Mouse (Mus musculus) megakaryocyte, embryonic 14.5 days (primary cell): ENCODE results near the gene Rgs10. TPM values are rescaled to one million over a fixed set of nuclear protein-coding genes. Genes with fewer than 3 reads are reported as not detected.

ENCODE experiments used
- H3K27me3 ChIP-seq: replicated peaks from 2 replicates; pipeline ENCODE3; 2012; ENCODE audit warnings: inconsistent platforms
- H3K36me3 ChIP-seq: replicated peaks from 2 replicates; pipeline ENCODE3; 2012; ENCODE audit warnings: low read length, inconsistent platforms, mixed read lengths
- H3K4me1 ChIP-seq: 2 replicates; pipeline ENCODE4 v1.6.1; 2012; ENCODE audit warnings: inconsistent platforms
- H3K4me3 ChIP-seq: replicated peaks from 2 replicates; pipeline ENCODE3; 2012; ENCODE audit warnings: moderate library complexity, mild to moderate bottlenecking, inconsistent platforms
- H3K9me3 ChIP-seq: 2 replicates; pipeline ENCODE4 v1.6.1; 2012; ENCODE audit warnings: inconsistent platforms
- FLI1 ChIP-seq: IDR thresholded peaks from 2 replicates; pipeline ENCODE4 v1.6.1; 2012; ENCODE audit warnings: low read length, inconsistent platforms, mixed read lengths
- GATA1 ChIP-seq: IDR thresholded peaks from 3 replicates; pipeline ENCODE4 v1.6.1; 2012; ENCODE audit warnings: mixed read lengths, low read length, inconsistent platforms, borderline replicate concordance
- polyA plus RNA-seq: library from polyadenylated mRNA; stranded (reverse); fragments of >175 nt; gene quantifications from 2 replicates; pipeline ENCODE4 v1.2.3, GENCODE M21; 2012; ENCODE audit warnings: low replicate concordance; ENCODE audit not compliant: insufficient read depth

Gene Rgs10
- polyA plus RNA-seq, 1 experiment, result 650 TPM

DNA sequence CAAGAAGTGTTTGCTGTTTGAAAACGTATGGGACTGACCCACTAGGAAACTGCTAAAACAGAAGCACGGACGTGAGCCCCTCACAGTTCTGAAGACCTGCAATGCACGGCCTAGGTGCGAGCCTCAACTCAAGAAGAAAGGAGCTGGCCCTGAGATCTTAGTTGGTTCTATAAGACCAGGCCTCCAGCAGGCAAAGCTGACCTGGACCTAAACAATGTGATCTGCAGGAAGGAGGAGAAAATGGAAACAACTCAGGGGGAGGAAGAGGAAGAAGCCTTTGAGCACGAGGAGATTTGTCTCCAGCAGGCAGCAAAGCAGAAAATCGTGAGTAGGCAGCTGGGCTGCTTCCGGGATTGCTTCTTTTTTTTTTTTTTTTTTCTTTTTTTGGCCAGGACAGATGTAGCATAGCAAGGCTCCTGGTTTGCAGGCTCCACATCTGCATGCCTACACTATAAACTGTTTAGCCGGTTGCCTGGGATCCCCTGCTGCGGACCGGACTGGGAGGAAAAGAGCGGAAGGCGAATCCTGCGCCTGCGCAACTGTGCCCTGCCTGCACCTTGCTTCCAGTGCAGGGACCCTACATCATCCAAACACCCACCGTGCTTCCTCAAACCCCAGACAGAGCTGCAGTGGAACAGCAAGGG lies 39.3 kb downstream of the Rgs10 start:
- Histone ChIP-seq H3K36me3 (peaks cover 97% of the 10 kb centered on the region), H3K4me3 (no peak overlapping the region), H3K4me1 (peaks cover 98% of the 10 kb centered on the region), H3K27me3 (no peaks in the 10 kb centered on the region), H3K9me3 (no peaks in the 10 kb centered on the region; the same call in 1 of the 2 replicates)
- TF ChIP-seq FLI1 (no peak), GATA1 (no peak)

DNA sequence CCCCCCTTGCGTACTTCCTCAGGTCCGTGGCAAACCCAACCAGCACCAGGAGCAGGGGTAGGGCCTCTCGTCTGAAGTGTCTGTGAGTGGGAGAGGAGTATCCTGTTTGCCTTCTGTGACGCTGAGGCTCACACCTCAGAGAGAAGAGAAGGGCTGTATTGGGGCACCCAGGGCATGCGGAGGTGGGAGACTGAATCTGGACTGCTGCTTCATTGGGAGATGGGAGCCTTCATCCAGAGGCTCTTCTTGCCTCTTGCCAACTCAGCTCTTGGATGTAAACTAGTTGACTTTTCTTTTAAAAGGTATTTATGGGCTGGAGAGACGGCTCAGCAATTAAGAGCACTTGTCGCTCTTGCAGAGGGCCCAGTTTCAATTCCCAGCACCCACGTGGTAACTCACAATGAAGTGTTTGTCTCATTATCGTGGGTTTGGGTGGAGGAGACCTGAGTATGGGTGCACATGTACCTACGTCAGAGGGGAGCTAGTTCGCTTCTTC lies 42.3 kb downstream of the Rgs10 start:
- Histone ChIP-seq H3K4me1 (peaks cover 90% of the 10 kb centered on the region), H3K27me3 (no peaks in the 10 kb centered on the region), H3K36me3 (peaks cover 97% of the 10 kb centered on the region), H3K9me3 (peaks cover 15% of the 10 kb centered on the region), H3K4me3 (no peak overlapping the region)
- TF ChIP-seq FLI1, result no peak
- no peak for TF ChIP-seq GATA1

DNA sequence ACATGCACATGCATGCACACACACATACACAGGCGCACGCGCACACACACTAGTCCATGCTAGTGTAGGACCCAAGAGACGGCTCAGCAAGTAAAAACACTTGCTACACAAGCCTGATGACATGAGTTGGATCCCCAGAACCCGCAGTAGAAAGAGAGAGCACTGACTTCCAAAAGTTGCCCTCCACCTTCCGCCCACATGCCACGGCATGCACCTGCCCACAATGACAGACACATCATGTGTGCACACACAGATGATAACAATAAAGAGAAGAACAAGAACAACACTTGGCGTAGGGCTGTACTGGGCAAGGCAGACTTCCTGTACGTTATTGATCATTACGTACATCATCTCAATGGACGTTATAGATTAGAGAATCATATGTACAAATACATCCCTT lies 44.4 kb downstream of the Rgs10 start:
- Histone ChIP-seq H3K36me3 (peaks cover 97% of the 10 kb centered on the region), H3K27me3 (no peaks in the 10 kb centered on the region), H3K4me3 (no peak overlapping the region), H3K9me3 (peaks cover 15% of the 10 kb centered on the region), H3K4me1 (peaks cover 91% of the 10 kb centered on the region)
- TF ChIP-seq GATA1 (no peak), FLI1 (no peak)

DNA sequence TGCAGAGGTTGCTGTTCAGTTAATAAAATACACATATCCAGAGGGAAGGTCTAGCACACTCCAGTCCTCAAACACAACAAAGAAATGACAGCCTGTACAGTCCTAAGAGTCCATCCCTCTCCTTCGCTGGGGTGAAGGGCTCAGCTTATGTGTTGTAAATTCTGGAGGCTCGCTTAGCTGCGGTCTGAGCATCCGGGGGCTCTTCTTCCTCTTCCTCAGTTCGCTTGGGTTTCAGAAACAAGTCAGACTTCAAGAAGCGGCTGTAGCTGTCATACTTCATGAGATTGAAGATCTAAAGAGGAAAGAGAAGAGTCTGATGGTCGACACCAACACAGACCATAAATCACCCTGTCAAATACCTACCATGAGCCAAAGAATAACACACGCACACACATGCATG lies 44.8 kb downstream of the Rgs10 start:
- TF ChIP-seq GATA1 (no peak), FLI1 (no peak)
- peaks cover 15% of the 10 kb centered on the region for H3K9me3 ChIP-seq
- H3K27me3 ChIP-seq, result no peaks in the 10 kb centered on the region
- peaks cover 97% of the 10 kb centered on the region for H3K36me3 ChIP-seq
- H3K4me1 ChIP-seq, result peaks cover 91% of the 10 kb centered on the region
- H3K4me3 ChIP-seq, result no peak overlapping the region

DNA sequence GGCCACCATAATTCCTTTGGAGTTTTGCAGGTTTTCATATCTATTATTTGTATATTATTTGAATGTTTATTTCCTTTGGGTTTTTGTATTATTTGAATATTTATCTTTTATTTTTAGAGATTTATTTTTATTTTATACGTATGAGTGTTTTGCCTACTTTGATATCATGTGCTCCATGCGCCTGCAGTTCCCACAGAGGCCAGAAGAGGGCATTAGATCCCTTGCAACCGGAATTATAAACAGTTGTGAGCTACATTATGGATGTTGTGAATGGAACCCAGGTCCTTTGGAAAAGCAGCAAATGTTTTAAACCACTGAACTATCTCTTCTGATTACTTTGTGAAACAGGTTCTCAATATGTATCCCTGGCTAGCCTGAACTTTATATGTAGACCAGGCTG lies 46.2 kb downstream of the Rgs10 start:
- TF ChIP-seq GATA1, result no peak
- no peak for TF ChIP-seq FLI1
- H3K27me3 ChIP-seq, result no peaks in the 10 kb centered on the region
- peaks cover 99% of the 10 kb centered on the region for H3K36me3 ChIP-seq
- peaks cover 89% of the 10 kb centered on the region for H3K4me1 ChIP-seq
- H3K9me3 ChIP-seq, result peaks cover 15% of the 10 kb centered on the region
- no peak overlapping the region for H3K4me3 ChIP-seq

DNA sequence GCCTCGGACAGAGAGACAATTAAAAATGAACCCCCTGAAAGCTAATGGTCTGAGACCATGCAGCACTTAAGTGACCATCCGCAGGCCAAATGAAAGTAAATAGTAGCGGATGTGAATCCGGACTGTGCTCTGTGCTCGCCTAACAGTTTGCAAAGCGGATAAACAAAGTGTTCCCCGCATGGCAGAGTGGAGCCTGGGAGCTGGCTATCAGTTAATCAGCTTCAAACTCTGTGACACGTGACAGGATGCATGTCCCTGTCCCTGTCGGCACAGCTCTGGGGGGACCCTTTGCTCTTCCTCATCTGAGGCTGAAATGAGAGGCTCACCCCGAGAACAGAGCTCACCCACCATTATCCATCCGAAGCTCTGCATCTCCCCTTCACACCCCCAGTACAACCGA lies 49.2 kb downstream of the Rgs10 start:
- peaks cover 69% of the 10 kb centered on the region for H3K4me1 ChIP-seq
- H3K27me3 ChIP-seq, result no peaks in the 10 kb centered on the region
- peaks cover 15% of the 10 kb centered on the region for H3K9me3 ChIP-seq
- TF ChIP-seq FLI1 (no peak), GATA1 (no peak)
- no peak overlapping the region for H3K4me3 ChIP-seq
- peaks cover 99% of the 10 kb centered on the region for H3K36me3 ChIP-seq

DNA sequence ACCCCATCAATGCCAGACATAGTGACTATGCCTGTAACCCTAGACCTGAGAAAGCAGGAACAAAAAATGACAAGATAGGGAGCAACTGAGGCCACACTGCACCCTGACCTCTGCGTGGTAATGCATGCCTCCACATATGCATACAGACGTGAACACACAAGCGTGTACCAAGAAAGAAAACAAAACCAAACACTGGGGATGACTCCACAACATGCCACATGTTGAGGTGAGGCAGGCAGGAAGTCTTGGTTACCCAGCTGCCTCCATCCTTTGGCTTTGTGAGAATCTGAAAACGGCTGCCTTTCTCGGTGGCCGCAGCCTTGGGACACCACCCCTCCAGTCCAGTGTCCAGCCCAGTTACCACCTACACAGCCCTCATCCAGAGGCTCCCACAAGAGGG lies 49.7 kb downstream of the Rgs10 start:
- Histone ChIP-seq H3K9me3 (peaks cover 11% of the 10 kb centered on the region), H3K27me3 (no peaks in the 10 kb centered on the region), H3K36me3 (peaks cover 98% of the 10 kb centered on the region), H3K4me1 (peaks cover 65% of the 10 kb centered on the region), H3K4me3 (no peak overlapping the region)
- no peak for TF ChIP-seq GATA1
- no peak for TF ChIP-seq FLI1

DNA sequence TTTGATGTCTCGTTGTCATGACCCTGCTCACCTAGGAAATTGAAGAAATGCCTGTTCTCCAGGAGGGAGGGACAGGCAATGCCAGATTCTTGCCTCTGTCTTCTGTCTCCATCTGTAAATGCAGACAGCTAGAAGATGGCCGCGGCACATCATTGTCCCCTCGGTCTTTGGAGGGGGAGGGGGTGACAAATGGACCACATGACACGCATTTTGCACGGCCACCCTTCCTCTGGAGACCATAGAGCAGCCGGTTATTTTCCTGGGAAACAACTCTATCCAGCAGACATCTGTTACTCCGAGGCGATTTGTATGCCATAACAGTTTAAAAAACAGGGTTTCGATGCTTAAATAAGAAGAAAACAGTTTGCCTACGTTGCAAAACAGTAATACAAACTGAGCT lies 51.9 kb downstream of the Rgs10 start:
- Histone ChIP-seq H3K4me3 (no peak overlapping the region), H3K27me3 (no peaks in the 10 kb centered on the region), H3K36me3 (peaks cover 96% of the 10 kb centered on the region), H3K4me1 (peaks cover 73% of the 10 kb centered on the region), H3K9me3 (no peaks in the 10 kb centered on the region)
- TF ChIP-seq FLI1 (no peak), GATA1 (no peak)

DNA sequence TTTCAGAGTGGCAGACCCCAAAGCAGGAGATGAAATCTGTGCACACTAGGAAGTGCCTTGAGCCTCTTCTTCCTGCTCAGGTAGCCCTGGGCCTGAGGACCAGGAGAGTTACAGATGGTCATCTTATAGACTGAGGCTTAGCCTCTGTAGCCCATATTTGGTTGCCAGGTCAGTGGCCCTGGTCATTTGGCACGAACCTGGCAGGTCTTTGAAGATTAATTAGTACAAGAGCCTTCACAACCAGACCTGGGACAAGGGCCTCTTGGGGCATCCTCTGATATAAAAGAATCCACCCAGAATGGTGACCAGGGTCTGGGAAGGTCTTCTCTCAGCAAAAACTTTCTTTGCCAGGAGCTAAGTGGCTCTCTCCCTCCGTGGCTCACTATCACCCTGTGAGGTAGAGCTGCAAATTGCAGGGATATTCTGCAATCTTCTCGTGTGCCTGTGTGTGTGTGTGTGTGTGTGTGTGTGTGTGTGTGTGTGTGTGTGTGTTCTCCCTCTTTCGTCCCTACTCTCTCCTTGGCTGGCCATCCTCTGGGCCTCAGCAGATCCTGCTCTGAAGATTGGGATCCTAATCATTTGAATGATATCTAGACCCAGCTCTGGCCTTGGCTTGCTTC lies 53.4 kb downstream of the Rgs10 start:
- TF ChIP-seq GATA1 (no peak), FLI1 (no peak)
- Histone ChIP-seq H3K4me3 (no peak overlapping the region), H3K9me3 (no peaks in the 10 kb centered on the region), H3K27me3 (no peaks in the 10 kb centered on the region), H3K36me3 (peaks cover 92% of the 10 kb centered on the region), H3K4me1 (peaks cover 69% of the 10 kb centered on the region)

DNA sequence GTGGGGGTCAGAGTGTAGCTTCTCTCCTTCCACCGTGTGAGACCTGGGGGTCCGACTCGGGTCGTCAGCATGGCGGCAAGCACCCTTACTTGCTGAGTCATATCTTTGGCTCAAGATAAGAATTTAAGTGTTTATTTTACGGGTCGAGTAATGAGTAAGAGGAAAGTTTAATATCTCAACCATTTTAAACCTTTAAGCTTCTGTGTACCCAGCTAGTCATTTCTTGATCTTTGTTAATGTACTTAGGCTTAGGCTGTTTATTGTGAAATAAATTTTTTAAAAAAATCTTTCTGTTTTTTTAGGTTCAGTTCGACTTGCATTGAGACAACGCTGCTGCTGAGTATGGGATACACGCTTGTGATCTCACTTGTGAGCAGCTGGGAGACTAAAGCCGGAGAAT lies 54.0 kb downstream of the Rgs10 start:
- Histone ChIP-seq H3K36me3 (peaks cover 91% of the 10 kb centered on the region), H3K4me1 (peaks cover 69% of the 10 kb centered on the region), H3K4me3 (no peak overlapping the region), H3K27me3 (no peaks in the 10 kb centered on the region), H3K9me3 (no peaks in the 10 kb centered on the region)
- no peak for TF ChIP-seq GATA1
- no peak for TF ChIP-seq FLI1

DNA sequence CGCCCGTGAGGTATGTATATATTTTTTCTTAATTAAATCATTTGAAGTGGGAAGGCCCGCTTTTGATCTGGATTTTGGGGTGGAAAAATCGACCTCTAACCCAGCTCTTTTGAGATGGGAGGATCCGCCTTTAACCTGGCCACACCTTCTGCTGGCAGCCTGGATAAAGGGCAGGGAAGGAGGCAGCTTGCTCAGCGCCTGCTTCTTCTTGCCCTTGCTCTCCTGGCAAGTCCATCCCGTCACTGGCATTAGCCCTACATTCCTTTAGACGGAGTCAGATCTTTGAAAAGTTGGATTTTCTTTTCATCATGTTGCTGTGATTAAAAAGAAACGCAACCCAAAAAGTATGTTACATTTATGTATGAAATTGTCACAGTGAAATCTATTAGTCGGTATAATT lies 54.8 kb downstream of the Rgs10 start:
- no peak for TF ChIP-seq GATA1
- TF ChIP-seq FLI1, result no peak
- Histone ChIP-seq H3K27me3 (no peaks in the 10 kb centered on the region), H3K9me3 (no peaks in the 10 kb centered on the region), H3K4me1 (peaks cover 69% of the 10 kb centered on the region), H3K36me3 (peaks cover 91% of the 10 kb centered on the region), H3K4me3 (no peak overlapping the region)
